In genomic region chr5:66393767-66394446, GRCm38 (mm10) we compare ENCODE assay signal across 18 mouse cellular contexts.
DNase-seq lines count a peak whose midpoint lies in the region; ATAC-seq lines count a peak whose summit lies in the region.
"Had no signal": no experiment of that assay in that cellular context is flagged by ENCODE, and none has a peak within 500 bp of the region (broad histone marks: within the 10 kb centered on the region; RNA-seq: fewer than 3 reads in every experiment).

No protein-coding gene starts in this region.

- no peaks in the 10 kb centered on the region for H3K27me3 ChIP-seq in hindbrain, embryonic 15.5 days
- no peaks in the 10 kb centered on the region for H3K27me3 ChIP-seq in hindbrain, embryonic 12.5 days
- H3K27me3 ChIP-seq in forebrain, embryonic 13.5 days, result no peaks in the 10 kb centered on the region
- H3K27me3 ChIP-seq: embryonic facial prominence, embryonic 15.5 days; heart, embryonic 13.5 days; neural tube, embryonic 12.5 days had no signal

- no peaks in the 10 kb centered on the region for H3K36me3 ChIP-seq in hindbrain, embryonic 15.5 days
- no peaks in the 10 kb centered on the region; the same call in 1 of the 2 replicates for H3K36me3 ChIP-seq in hindbrain, embryonic 12.5 days
- no peaks in the 10 kb centered on the region; the same call in 1 of the 2 replicates for H3K36me3 ChIP-seq in forebrain, embryonic 13.5 days (ENCODE audit: poor library complexity, severe bottlenecking)

- DNase-seq in cerebellum, adult 11 months, result peak; percentile 31
- peak; percentile 64 for DNase-seq in cerebellum, adult 9-10 months
- no peak for DNase-seq in testis, postnatal 14 days (ENCODE audit: low spot score)
- no peak for DNase-seq in thymus, postnatal 25 days
- no peak for DNase-seq in right cerebral cortex, postnatal 25 days
- DNase-seq: adrenal gland, postnatal 25 days; B cell, adult 2 months; kidney, adult 18-20 months; kidney, postnatal 10 days; layer of hippocampus, postnatal 36 days; thymus, postnatal 4 days had no signal

- H3K9me3 ChIP-seq in hindbrain, embryonic 15.5 days, result no peaks in the 10 kb centered on the region
- no peaks in the 10 kb centered on the region for H3K9me3 ChIP-seq in hindbrain, embryonic 12.5 days (replicated peaks)
- H3K9me3 ChIP-seq in forebrain, embryonic 13.5 days (replicated peaks), result no peaks in the 10 kb centered on the region
- H3K9me3 ChIP-seq: embryonic facial prominence, embryonic 15.5 days; heart, embryonic 13.5 days; neural tube, embryonic 12.5 days had no signal

- H3K4me2 ChIP-seq in hindbrain, embryonic 15.5 days, result no peak overlapping the region
- H3K4me2 ChIP-seq in hindbrain, embryonic 12.5 days (replicated peaks), result no peak overlapping the region
- H3K4me2 ChIP-seq in forebrain, embryonic 13.5 days, result no peak overlapping the region
- H3K4me2 ChIP-seq: embryonic facial prominence, embryonic 15.5 days; heart, embryonic 13.5 days; neural tube, embryonic 12.5 days had no signal

- no peak overlapping the region for H3K4me3 ChIP-seq in hindbrain, embryonic 15.5 days
- no peak overlapping the region for H3K4me3 ChIP-seq in hindbrain, embryonic 12.5 days
- H3K4me3 ChIP-seq in forebrain, embryonic 13.5 days, result no peak overlapping the region
- H3K4me3 ChIP-seq: embryonic facial prominence, embryonic 15.5 days; heart, embryonic 13.5 days; layer of hippocampus, adult 2 months; neural tube, embryonic 12.5 days had no signal

- no peak overlapping the region for H3K9ac ChIP-seq in hindbrain, embryonic 15.5 days
- H3K9ac ChIP-seq in hindbrain, embryonic 12.5 days, result no peak overlapping the region
- H3K9ac ChIP-seq in forebrain, embryonic 13.5 days, result no peak overlapping the region
- H3K9ac ChIP-seq: embryonic facial prominence, embryonic 15.5 days; heart, embryonic 13.5 days; neural tube, embryonic 12.5 days had no signal

- H3K27ac ChIP-seq in hindbrain, embryonic 15.5 days (replicated peaks), result no peak overlapping the region
- no peak overlapping the region for H3K27ac ChIP-seq in hindbrain, embryonic 12.5 days
- peak overlapping the region; percentile 35; the same call in 1 of the 2 replicates for H3K27ac ChIP-seq in forebrain, embryonic 13.5 days
- H3K27ac ChIP-seq: embryonic facial prominence, embryonic 15.5 days; heart, embryonic 13.5 days; neural tube, embryonic 12.5 days had no signal

- WGBS in hindbrain, embryonic 15.5 days, result 74% methylated on average over 10 of the region's 10 CpGs
- 82% methylated on average over 10 of the region's 10 CpGs for WGBS in hindbrain, embryonic 12.5 days
- WGBS in forebrain, embryonic 13.5 days, result 73% methylated on average over 10 of the region's 10 CpGs

- ATAC-seq in hindbrain, embryonic 15.5 days (ENCODE audit: low FRiP score, low read depth), result peak; percentile 57
- no peak for ATAC-seq in hindbrain, embryonic 12.5 days (ENCODE audit: low FRiP score)
- ATAC-seq in forebrain, embryonic 13.5 days, result peak; percentile 43; the same call in 1 of the 2 replicates

- H3K4me1 ChIP-seq in hindbrain, embryonic 15.5 days (replicated peaks), result peaks cover 19% of the 10 kb centered on the region; the same call in 1 of the 2 replicates
- H3K4me1 ChIP-seq in hindbrain, embryonic 12.5 days, result peaks cover 14% of the 10 kb centered on the region
- peaks cover 22% of the 10 kb centered on the region for H3K4me1 ChIP-seq in forebrain, embryonic 13.5 days

Comparison
In these comparisons a context has a peak if more than half of its experiments do, and no peak if none do; other contexts are left out.
1. DNase-seq: peak in cerebellum, adult 11 months (single experiment) and cerebellum, adult 9-10 months (single experiment); none in testis, postnatal 14 days (single experiment), thymus, postnatal 25 days (single experiment) and right cerebral cortex, postnatal 25 days (single experiment).